Mouse (Mus musculus): ENCODE results near the gene Ostf1.

- TF ChIP-seq CTCF (conservative IDR thresholded peaks at IDR 0.05 in 1 of 2, IDR thresholded peaks at IDR 0.05 in 1 of 2; ENCODE audit: low read depth in 2 of 2, low read length in 2 of 2), result peak; percentile 61 to 79
- TF ChIP-seq CHD1 (IDR thresholded peaks at IDR 0.05; ENCODE audit: low read depth, low read length), result no peak
- TF ChIP-seq JUND (conservative IDR thresholded peaks at IDR 0.05; ENCODE audit: low read depth, low read length), result no peak
- TF ChIP-seq EP300 (IDR thresholded peaks at IDR 0.05; ENCODE audit: low read length), result 0 out of 2 replicates have a peak, but pooled peaks have one; percentile 12
- peak; percentile 77 for TF ChIP-seq RAD21 (IDR thresholded peaks at IDR 0.05; ENCODE audit: low read depth, low read length)
- no peak for TF ChIP-seq MAX (IDR thresholded peaks at IDR 0.05; ENCODE audit: low read length)
- no peak for TF ChIP-seq GABPA (IDR thresholded peaks at IDR 0.05; ENCODE audit: insufficient replicate concordance, low read depth, low read length)
- TF ChIP-seq POLR2A (IDR thresholded peaks at IDR 0.05; ENCODE audit: low read depth, low read length), result no peak
- no peak for TF ChIP-seq MAFK (IDR thresholded peaks at IDR 0.05; ENCODE audit: insufficient replicate concordance, low read length)
- no peak for TF ChIP-seq NRF1 (IDR thresholded peaks at IDR 0.05; ENCODE audit: low read depth, low read length)
- TF ChIP-seq ZNF384 (IDR thresholded peaks at IDR 0.05; ENCODE audit: low read depth, low read length), result no peak
Observed at GRCm38 (mm10) chr19:18557708-18558107, 73.9 kb downstream of the Ostf1 start.

All from CH12.LX (cell line).